Mouse (Mus musculus) sigmoid colon, adult 10 weeks (tissue): ENCODE results near the gene Vwce. TPM values are rescaled to one million over a fixed set of nuclear protein-coding genes. Genes with fewer than 3 reads are reported as not detected.

Source experiments
- polyA plus RNA-seq: library from polyadenylated mRNA; stranded (reverse); fragments of 350-450 nt; fragmentation: Illumina TruSeq; extraction: RNeasy Lipid Tissue Mini Kit (QIAGEN cat#74804); gene quantifications from one replicate; pipeline ENCODE4 v1.2.3, GENCODE M21; 2014; ENCODE audit warnings: low read depth, low replicate concordance

Gene Vwce
- polyA plus RNA-seq, result not detected

GRCm38 (mm10) chr19:10634106-10634871 lies at the start of gene Vwce:
Gene Vwce, plus strand, starts transcription at chr19:10634213.

GRCm38 (mm10) chr19:10605293-10605900 lies 28.6 kb upstream of the Vwce start, which contains the start of the genes Ddb1 and Tkfc:
Gene Ddb1, plus strand, starts transcription at chr19:10605327.
Gene Tkfc, minus strand, starts transcription at chr19:10605654.

GRCm38 (mm10) chr19:10677915-10678771 lies 44.1 kb downstream of the Vwce start, which contains the start of gene Pga5:
Gene Pga5, minus strand, starts transcription at chr19:10678071.

GRCm38 (mm10) chr19:10688537-10689352 lies 54.7 kb downstream of the Vwce start, which contains the start of gene Vps37c:
Gene Vps37c, plus strand, starts transcription at chr19:10688735.

Other genes starting within 250 kb of the Vwce start
- 10.9 TPM for gene Syt7, start 245.1 kb upstream of the Vwce start, polyA plus RNA-seq
- not detected for gene Lrrc10b, start 176.7 kb upstream of the Vwce start, polyA plus RNA-seq
- not detected for gene Ppp1r32, start 151.3 kb upstream of the Vwce start, polyA plus RNA-seq
- 84.1 TPM for gene Cpsf7, start 108.9 kb upstream of the Vwce start, polyA plus RNA-seq
- gene Sdhaf2, start 108.1 kb upstream of the Vwce start, polyA plus RNA-seq, result 62.6 TPM
- gene Tmem216, start 78.0 kb upstream of the Vwce start, polyA plus RNA-seq, result 3.7 TPM
- 5.0 TPM for gene Cyb561a3, start 57.0 kb upstream of the Vwce start, polyA plus RNA-seq
- 4.2 TPM for gene Tmem138, start 56.9 kb upstream of the Vwce start, polyA plus RNA-seq
- 65.6 TPM for gene Ddb1, start 28.9 kb upstream of the Vwce start, polyA plus RNA-seq
- 1.5 TPM for gene Tkfc, start 28.6 kb upstream of the Vwce start, polyA plus RNA-seq
- not detected for gene Pga5, start 43.9 kb downstream of the Vwce start, polyA plus RNA-seq
- 4.3 TPM for gene Vps37c, start 54.5 kb downstream of the Vwce start, polyA plus RNA-seq
- 0.54 TPM for gene Cd5, start 104.8 kb downstream of the Vwce start, polyA plus RNA-seq
- not detected for gene Cd6, start 195.8 kb downstream of the Vwce start, polyA plus RNA-seq
- gene Slc15a3, start 205.5 kb downstream of the Vwce start, polyA plus RNA-seq, result 0.85 TPM
- not detected for gene Tmem132a, start 235.7 kb downstream of the Vwce start, polyA plus RNA-seq
- gene Tmem109, start 247.8 kb downstream of the Vwce start, polyA plus RNA-seq, result 3.4 TPM